Mouse (Mus musculus) heart, adult 8-10 months (tissue): ENCODE measurements around the gene Asic2. TPM values are rescaled to one million over a fixed set of nuclear protein-coding genes. Genes with fewer than 3 reads are reported as not detected.
A peak's percentile ranks its signal among the peaks of the same experiment; 100 is the strongest.

ENCODE experiments used
- DNase-seq: peaks from one replicate; pipeline ENCODE4 v3.0.0; 2022; ENCODE audit warnings: low spot score
- total RNA-seq, 4 experiments: library from RNA; stranded (reverse); gene quantifications; 2 replicates each; pipeline ENCODE4 v1.2.4; 2022

Asic2 gene
- total RNA-seq, 4 experiments from 2014 or later = 0.08 TPM; not detected in 3

GRCm38 (mm10) chr11:80854908-80855307, 1113.3 kb downstream of the Asic2 start:
- DNase-seq = no peak

GRCm38 (mm10) chr11:80854430-80854829, 1113.8 kb downstream of the Asic2 start:
- no peak for DNase-seq

GRCm38 (mm10) chr11:80853014-80853413, 1115.2 kb downstream of the Asic2 start:
- no peak for DNase-seq

- DNase-seq = peak; percentile 13
Observed at GRCm38 (mm10) chr11:80851859-80852258, 1116.4 kb downstream of the Asic2 start.

- DNase-seq = no peak
Observed at GRCm38 (mm10) chr11:80848131-80848530, 1120.1 kb downstream of the Asic2 start.

- no peak for DNase-seq
Observed at GRCm38 (mm10) chr11:80846115-80846514, 1122.1 kb downstream of the Asic2 start.

GRCm38 (mm10) chr11:80845486-80845885, 1122.8 kb downstream of the Asic2 start:
- DNase-seq = no peak

- DNase-seq = no peak
Observed at GRCm38 (mm10) chr11:80843435-80843834, 1124.8 kb downstream of the Asic2 start.

- DNase-seq = no peak
Observed at GRCm38 (mm10) chr11:80838724-80839123, 1129.5 kb downstream of the Asic2 start.

GRCm38 (mm10) chr11:80835841-80836240, 1132.4 kb downstream of the Asic2 start:
- no peak for DNase-seq

GRCm38 (mm10) chr11:80835395-80835794, 1132.9 kb downstream of the Asic2 start:
- no peak for DNase-seq

Other genes starting within 250 kb of the Asic2 start
- under 1 TPM in 2 of 4 experiments, not detected in 2; 0.17 to 0.19 TPM for gene 5530401A14Rik, start 107.8 kb downstream of the Asic2 start, total RNA-seq
- 1 to 10 TPM in 3 of 4 experiments, under 1 TPM in 1; 0.69 to 2.7 (median 1.7) TPM for gene Ccl2, start 67.1 kb upstream of the Asic2 start, total RNA-seq
- not detected for gene Gm17268, start 70.1 kb upstream of the Asic2 start, total RNA-seq
- 1 to 10 TPM in 2 of 4 experiments, under 1 TPM in 1, not detected in 1; 0.57 to 1.3 (median 1.1) TPM for gene Ccl7, start 77.3 kb upstream of the Asic2 start, total RNA-seq
- 1 to 10 TPM; 2.4 to 5.2 (median 3.8) TPM for gene Ccl11, start 89.4 kb upstream of the Asic2 start, total RNA-seq
- 1 to 10 TPM in 2 of 4 experiments, under 1 TPM in 1, not detected in 1; 0.57 to 3.5 (median 1.3) TPM for gene Ccl12, start 133.4 kb upstream of the Asic2 start, total RNA-seq
- 1 to 10 TPM in 2 of 4 experiments, under 1 TPM in 1, not detected in 1; 0.60 to 1.4 (median 1.4) TPM for gene Ccl8, start 146.7 kb upstream of the Asic2 start, total RNA-seq